Mouse (Mus musculus) myocyte (in vitro differentiated cells): ENCODE data around the gene H2-Q2. TPM values are rescaled to one million over a fixed set of nuclear protein-coding genes. Genes with fewer than 3 reads are reported as not detected.
"Not testable (repeated sequence)": the region's sequence is repeated elsewhere in the genome, so short reads cannot be mapped to it uniquely, and the experiment has no call there.

Source experiments
- H3K27me3 ChIP-seq: one replicate; pipeline ENCODE4 v1.6.1; 2011; ENCODE audit not compliant: control insufficient read depth, insufficient read depth, insufficient read length
- H3K36me3 ChIP-seq: one replicate; pipeline ENCODE4 v1.6.1; 2011; ENCODE audit not compliant: control insufficient read depth, insufficient read depth
- H3K4me2 ChIP-seq: one replicate; pipeline ENCODE4 v1.6.1; 2011; ENCODE audit warnings: low read depth, control low read depth
- H3K4me3 ChIP-seq: one replicate; pipeline ENCODE4 v1.5.1; 2011; ENCODE audit warnings: mild to moderate bottlenecking, control low read depth, moderate library complexity
- H3K79me2 ChIP-seq: one replicate; pipeline ENCODE4 v1.6.1; 2011; ENCODE audit not compliant: control insufficient read depth, insufficient read depth
- H3ac ChIP-seq: one replicate; pipeline ENCODE4 v1.6.1; 2011; ENCODE audit not compliant: control insufficient read depth, insufficient read length
- CEBPB ChIP-seq: IDR thresholded peaks from 2 replicates; pipeline ENCODE4 v1.6.1; 2011; ENCODE audit warnings: mild to moderate bottlenecking, moderate library complexity; ENCODE audit not compliant: poor library complexity, insufficient read depth, severe bottlenecking
- E2F4 ChIP-seq: IDR thresholded peaks from one replicate; pipeline ENCODE4 v1.6.1; 2011; ENCODE audit warnings: mild to moderate bottlenecking, control low read depth, moderate library complexity; ENCODE audit not compliant: insufficient read depth
- MAX ChIP-seq: IDR thresholded peaks from one replicate; pipeline ENCODE4 v1.6.1; 2011; ENCODE audit warnings: low read depth, mild to moderate bottlenecking, control low read depth
- MYOD1 ChIP-seq, 3 experiments: IDR thresholded peaks; one replicate each; pipeline ENCODE4 v1.6.1; 2011; ENCODE audit warnings: control low read depth in 2 of 3, low read depth in 2 of 3, mild to moderate bottlenecking in 2 of 3, moderate library complexity in 1 of 3; ENCODE audit not compliant: insufficient read length in 2 of 3, control insufficient read depth in 1 of 3
- MYOG ChIP-seq, 3 experiments: IDR thresholded peaks; one replicate each; pipeline ENCODE4 v1.6.1; 2011; ENCODE audit warnings: control low read depth in 2 of 3, low read depth in 2 of 3, mild to moderate bottlenecking in 2 of 3; ENCODE audit not compliant: insufficient read length in 2 of 3, control insufficient read depth in 1 of 3, insufficient read depth in 1 of 3
- POLR2A ChIP-seq: IDR thresholded peaks from one replicate; pipeline ENCODE4 v1.6.1; 2011; ENCODE audit warnings: low read depth, mild to moderate bottlenecking, control low read depth, moderate library complexity; ENCODE audit not compliant: insufficient read length
- POLR2AphosphoS2 ChIP-seq: IDR thresholded peaks from one replicate; pipeline ENCODE4 v1.6.1; 2011; ENCODE audit warnings: low read depth, control low read depth; ENCODE audit not compliant: insufficient read length
- REST ChIP-seq: IDR thresholded peaks from one replicate; pipeline ENCODE4 v1.6.1; 2011; ENCODE audit warnings: mild to moderate bottlenecking, control low read depth, moderate library complexity; ENCODE audit not compliant: insufficient read depth, insufficient read length
- SRF ChIP-seq: IDR thresholded peaks from one replicate; pipeline ENCODE4 v1.6.1; 2011; ENCODE audit warnings: low read depth; ENCODE audit not compliant: control insufficient read depth, insufficient read length
- TCF12 ChIP-seq: IDR thresholded peaks from one replicate; pipeline ENCODE4 v1.6.1; 2011; ENCODE audit warnings: mild to moderate bottlenecking, control low read depth; ENCODE audit not compliant: poor library complexity, insufficient read depth, severe bottlenecking
- TCF3 ChIP-seq: IDR thresholded peaks from one replicate; pipeline ENCODE4 v1.6.1; 2011; ENCODE audit warnings: low read depth, control low read depth; ENCODE audit not compliant: insufficient read length
- USF1 ChIP-seq: IDR thresholded peaks from one replicate; pipeline ENCODE4 v1.6.1; 2011; ENCODE audit warnings: low read depth, mild to moderate bottlenecking, control low read depth, moderate library complexity
- polyA plus RNA-seq: library from polyadenylated mRNA; unstranded; fragments of >200 nt; fragmentation: generic; extraction: Trizol; gene quantifications from one replicate; pipeline ENCODE4 v1.2.1, GENCODE M21; 2012; ENCODE audit warnings: missing spikeins

Gene H2-Q2
- polyA plus RNA-seq = 0.17 TPM

DNA sequence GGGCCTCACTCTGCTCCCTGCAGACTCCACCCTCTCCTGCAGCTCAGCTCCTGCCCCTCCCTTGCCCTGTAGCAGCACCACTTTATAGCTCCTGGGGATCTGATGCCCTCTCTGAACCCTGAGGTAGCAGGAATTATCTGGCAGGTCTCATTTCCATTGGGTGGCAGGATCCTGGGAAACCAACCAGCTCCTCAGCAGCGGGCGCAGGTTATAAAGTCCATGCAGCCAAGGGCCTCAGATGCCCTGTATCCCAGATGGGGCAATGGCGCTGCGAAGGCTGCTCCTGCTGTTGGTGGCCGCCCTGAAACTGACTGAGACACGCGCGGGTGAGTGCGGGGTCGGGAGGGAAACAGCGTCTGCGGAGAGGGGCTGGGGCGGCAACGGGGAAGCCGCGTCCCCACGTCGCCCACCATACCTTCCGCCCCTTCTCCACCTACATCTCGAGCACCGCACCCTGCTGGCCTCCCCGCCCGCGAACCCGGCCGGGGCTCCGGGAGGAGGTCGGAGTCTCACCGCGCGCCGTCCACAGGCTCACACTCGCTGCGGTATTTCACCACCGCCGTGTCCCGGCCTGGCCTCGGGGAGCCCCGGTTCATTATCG lies at the start of gene H2-Q2:
TSS of gene H2-Q2 (plus strand) at position 172 of the 601 bp plus-strand sequence.
- no peak within 1 kb of the TSS for H3K4me3 ChIP-seq
- TF ChIP-seq MYOG (IDR thresholded peaks at IDR 0.05; ENCODE audit: control insufficient read depth in 1 of 3, insufficient read depth in 1 of 3, insufficient read length in 2 of 3, low read depth in 2 of 3) = no peak
- no peak for TF ChIP-seq TCF3
- H3K27me3 ChIP-seq = no peaks in the 10 kb centered on the region
- H3ac ChIP-seq = no peak within 1 kb of the TSS
- no peak within 1 kb of the TSS for H3K4me2 ChIP-seq
- H3K36me3 ChIP-seq = no peaks in the 10 kb centered on the region
- H3K79me2 ChIP-seq = no peaks in the 10 kb centered on the region

DNA sequence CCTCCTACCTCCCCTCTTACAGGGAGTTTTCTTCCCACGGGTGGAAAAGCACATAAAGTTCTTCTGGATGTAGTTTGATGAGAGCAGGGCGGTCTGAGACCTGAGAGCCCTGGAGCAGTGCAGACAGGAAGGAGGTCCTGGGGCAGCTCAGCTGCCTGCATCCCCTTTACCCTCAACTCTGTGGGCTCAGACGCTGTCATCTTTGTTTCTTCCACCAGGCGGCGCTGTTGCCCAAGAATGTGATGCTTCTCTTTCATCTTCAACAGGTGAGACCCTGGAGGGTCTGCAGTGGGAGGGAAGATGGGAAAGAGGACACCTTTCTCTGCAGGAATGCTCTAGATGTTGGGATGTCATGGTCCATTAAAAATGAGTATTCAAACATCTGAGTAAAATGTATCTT lies 46.2 kb upstream of the H2-Q2 start:
- H3K4me2 ChIP-seq, H3K79me2 ChIP-seq, H3K36me3 ChIP-seq, H3ac ChIP-seq, H3K4me3 ChIP-seq: not testable (repeated sequence)
- H3K27me3 ChIP-seq = peaks cover 14% of the 10 kb centered on the region

DNA sequence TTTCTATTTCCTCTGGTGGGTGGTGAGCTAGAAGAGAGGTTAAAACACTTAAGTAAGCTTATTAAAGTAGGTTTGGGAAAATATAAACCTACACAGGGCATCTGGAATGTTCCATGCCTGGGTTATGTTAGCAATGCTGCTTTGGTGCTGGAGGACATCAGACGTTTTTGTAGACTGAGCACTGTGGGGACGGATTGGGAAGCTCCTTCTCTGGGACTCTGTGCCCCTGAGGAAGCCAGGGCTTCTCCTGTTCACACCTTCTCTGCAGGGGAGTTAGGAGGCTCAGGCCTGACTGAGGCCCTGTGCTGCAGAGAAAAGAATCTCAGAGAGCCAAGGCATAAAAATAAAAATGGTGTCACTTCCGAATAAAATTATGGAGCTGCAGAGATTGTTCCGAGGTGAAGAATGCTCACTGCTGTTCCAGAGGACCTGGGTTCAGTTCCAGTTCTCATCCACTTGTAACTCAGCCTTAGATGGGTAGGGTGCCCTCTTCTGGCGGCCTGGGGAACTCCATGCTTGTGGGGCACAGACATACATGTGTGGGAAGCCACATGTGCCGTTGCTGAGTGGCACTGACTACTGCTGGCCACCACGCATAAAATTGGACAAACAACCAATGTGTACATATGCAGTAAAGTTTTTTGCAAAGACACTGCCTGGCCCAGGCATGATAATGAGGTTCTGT lies 41.6 kb upstream of the H2-Q2 start:
- not testable (repeated sequence) for H3K79me2 ChIP-seq, H3K4me2 ChIP-seq, H3K4me3 ChIP-seq, H3ac ChIP-seq, H3K36me3 ChIP-seq
- H3K27me3 ChIP-seq = peaks cover 10% of the 10 kb centered on the region

GRCm38 (mm10) chr17:35301645-35302258 lies 40.3 kb upstream of the H2-Q2 start:
- H3K4me2 ChIP-seq = peak overlapping the region; percentile 88
- peak overlapping the region; percentile 3 for H3K4me3 ChIP-seq
- TF ChIP-seq TCF3 = no peak
- no peak for TF ChIP-seq MYOG (IDR thresholded peaks at IDR 0.05; ENCODE audit: control insufficient read depth in 1 of 3, insufficient read depth in 1 of 3, insufficient read length in 2 of 3, low read depth in 2 of 3)
- TF ChIP-seq USF1 = peak; percentile 94
- no peak for TF ChIP-seq MYOD1 (IDR thresholded peaks at IDR 0.05; ENCODE audit: control insufficient read depth in 1 of 3, insufficient read length in 2 of 3, low read depth in 2 of 3)
- peaks cover 19% of the 10 kb centered on the region for H3K27me3 ChIP-seq
- H3K79me2 ChIP-seq = no peaks in the 10 kb centered on the region
- no peak overlapping the region for H3ac ChIP-seq
- no peaks in the 10 kb centered on the region for H3K36me3 ChIP-seq

DNA sequence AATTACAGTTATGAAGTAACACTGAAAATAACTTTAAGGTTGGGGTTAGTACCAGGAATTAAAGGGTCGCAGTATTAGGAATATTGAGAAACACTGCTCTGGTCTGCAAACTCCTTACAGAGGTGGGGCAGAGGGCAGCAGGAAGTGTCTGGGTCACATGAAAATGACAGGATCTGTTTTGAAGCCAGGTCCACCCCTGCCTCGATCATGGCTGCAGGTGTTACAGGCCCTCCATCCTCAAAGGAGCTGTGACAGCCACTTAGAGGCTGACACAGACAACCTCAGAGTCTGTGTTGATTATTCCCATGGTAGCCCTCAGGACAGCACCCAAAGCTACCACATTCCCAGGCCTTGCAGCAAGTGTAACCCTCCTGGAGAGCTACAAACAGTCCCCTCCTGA lies 38.8 kb upstream of the H2-Q2 start:
- no peak for TF ChIP-seq POLR2A
- no peak for TF ChIP-seq USF1
- TF ChIP-seq TCF3 = no peak
- TF ChIP-seq REST = no peak
- TF ChIP-seq CEBPB = no peak
- TF ChIP-seq MAX = no peak
- no peak for TF ChIP-seq POLR2AphosphoS2
- no peak for TF ChIP-seq SRF
- TF ChIP-seq TCF12 = no peak
- no peak for TF ChIP-seq MYOD1 (IDR thresholded peaks at IDR 0.05; ENCODE audit: control insufficient read depth in 1 of 3, insufficient read length in 2 of 3, low read depth in 2 of 3)
- TF ChIP-seq E2F4 = no peak
- Histone ChIP-seq H3K4me2 (no peak overlapping the region), H3K4me3 (no peak overlapping the region), H3K79me2 (no peaks in the 10 kb centered on the region), H3K27me3 (peaks cover 30% of the 10 kb centered on the region), H3K36me3 (no peaks in the 10 kb centered on the region), H3ac (no peak overlapping the region)

- Histone ChIP-seq H3K36me3 (no peaks in the 10 kb centered on the region), H3K27me3 (peaks cover 35% of the 10 kb centered on the region), H3K4me2 (no peak overlapping the region), H3K4me3 (no peak overlapping the region), H3ac (no peak overlapping the region), H3K79me2 (no peaks in the 10 kb centered on the region)
- TF ChIP-seq REST = no peak
Observed at GRCm38 (mm10) chr17:35303756-35304350, 38.2 kb upstream of the H2-Q2 start.
